ENCODE assay signal across 30 mouse cellular contexts in genomic region chr13:41845013-41845412, GRCm38 (mm10). TPM values are rescaled to one million over a fixed set of nuclear protein-coding genes. Genes with fewer than 3 reads are reported as not detected.
"Had no signal": no experiment of that assay in that cellular context is flagged by ENCODE, and none has a peak within 500 bp of the region (broad histone marks: within the 10 kb centered on the region; RNA-seq: fewer than 3 reads in every experiment).

No protein-coding gene starts in this region.

- DNase-seq: gastrocnemius, postnatal 14 days; gastrocnemius, postnatal 36 days; heart, adult 2 months; heart, postnatal 14 days; heart, postnatal 36 days; kidney, adult 11 months; kidney, adult 2 months; kidney, adult 9 months; kidney, postnatal 14 days; kidney, postnatal 36 days; layer of hippocampus, adult 9-11 months; layer of hippocampus, postnatal 36 days; left cerebral cortex, postnatal 4 days; liver, embryonic 13.5 days had no signal

- H3K4me1 ChIP-seq: heart, embryonic 13.5 days; heart, embryonic 15.5 days; hindbrain, embryonic 13.5 days; hindbrain, embryonic 15.5 days; limb, embryonic 13.5 days; limb, embryonic 15.5 days; liver, embryonic 13.5 days had no signal

- H3K27me3 ChIP-seq: heart, embryonic 13.5 days; heart, embryonic 15.5 days; hindbrain, embryonic 13.5 days; hindbrain, embryonic 15.5 days; kidney, embryonic 15.5 days; limb, embryonic 13.5 days; limb, embryonic 15.5 days; liver, embryonic 13.5 days had no signal

- H3K27ac ChIP-seq: heart, adult 2 months; heart, embryonic 13.5 days; heart, embryonic 15.5 days; hindbrain, embryonic 13.5 days; hindbrain, embryonic 15.5 days; hindbrain, postnatal 0 days; kidney, embryonic 15.5 days; kidney, postnatal 0 days; limb, embryonic 13.5 days; limb, embryonic 15.5 days; liver, embryonic 13.5 days had no signal

- H3K9ac ChIP-seq: heart, embryonic 13.5 days; heart, embryonic 15.5 days; hindbrain, embryonic 13.5 days; hindbrain, embryonic 15.5 days; kidney, embryonic 15.5 days; limb, embryonic 13.5 days; limb, embryonic 15.5 days; liver, embryonic 13.5 days had no signal

- H3K4me3 ChIP-seq: heart, adult 2 months; heart, embryonic 13.5 days; heart, embryonic 15.5 days; hindbrain, embryonic 13.5 days; hindbrain, embryonic 15.5 days; kidney, embryonic 15.5 days; limb, embryonic 13.5 days; limb, embryonic 15.5 days; liver, embryonic 13.5 days had no signal

- H3K36me3 ChIP-seq: heart, embryonic 13.5 days; heart, embryonic 15.5 days; hindbrain, embryonic 13.5 days; hindbrain, embryonic 15.5 days; kidney, embryonic 15.5 days; limb, embryonic 13.5 days; limb, embryonic 15.5 days; liver, embryonic 13.5 days had no signal

- ATAC-seq: hindbrain, postnatal 0 days; intestine, embryonic 16.5 days had no signal

- H3K4me2 ChIP-seq: heart, embryonic 11.5 days; heart, embryonic 13.5 days; heart, embryonic 15.5 days; hindbrain, embryonic 13.5 days; hindbrain, embryonic 15.5 days; kidney, embryonic 15.5 days; limb, embryonic 13.5 days; limb, embryonic 15.5 days; liver, embryonic 11.5 days; liver, embryonic 13.5 days had no signal

- H3K9me3 ChIP-seq: heart, embryonic 13.5 days; heart, embryonic 15.5 days; hindbrain, embryonic 13.5 days; hindbrain, embryonic 15.5 days; kidney, embryonic 15.5 days; limb, embryonic 13.5 days; limb, embryonic 15.5 days; liver, embryonic 13.5 days had no signal

RNA-seq across cellular contexts. Expression of gene Adtrp, which starts 2.5 kb away (rescaled TPM):
- total RNA-seq: hematopoietic stem cell, adult 5-6 weeks; left cerebral cortex, adult 18-20 months; left cerebral cortex, postnatal 4 days had no signal
- polyA plus RNA-seq: heart, embryonic 11.5 days; hindbrain, embryonic 11.5 days; limb, embryonic 11.5 days; liver, embryonic 13.5 days had no signal
